Mouse (Mus musculus): Measurements from ENCODE around the gene Rbp3. TPM values are rescaled to one million over a fixed set of nuclear protein-coding genes. Genes with fewer than 3 reads are reported as not detected.
A peak's percentile ranks its signal among the peaks of the same experiment; 100 is the strongest.

The Rbp3 gene
- polyA plus RNA-seq, 1 experiment = not detected

DNA sequence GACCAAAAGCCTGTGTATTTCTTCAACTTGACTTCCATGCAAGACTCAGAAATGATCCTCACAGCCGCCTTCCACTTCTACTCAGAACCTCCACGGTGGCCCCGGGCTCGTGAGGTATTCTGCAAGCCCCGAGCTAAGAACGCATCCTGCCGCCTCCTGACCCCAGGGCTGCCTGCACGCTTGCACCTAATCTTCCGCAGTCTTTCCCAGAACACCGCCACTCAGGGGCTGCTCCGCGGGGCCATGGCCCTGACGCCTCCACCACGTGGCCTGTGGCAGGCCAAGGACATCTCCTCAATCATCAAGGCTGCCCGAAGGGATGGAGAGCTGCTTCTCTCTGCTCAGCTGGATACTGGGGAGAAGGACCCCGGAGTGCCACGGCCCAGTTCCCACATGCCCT, 21.9 kb upstream of the Rbp3 start:
- no peak for TF ChIP-seq CTCF (conservative IDR thresholded peaks at IDR 0.05; ENCODE audit: insufficient read depth, insufficient read length, low read depth, low read length)
- TF ChIP-seq POLR2A (IDR thresholded peaks at IDR 0.05; ENCODE audit: low read depth, low read length) = no peak
- H3K4me3 ChIP-seq (ENCODE audit: insufficient read depth, low read depth, low read length) = no peak overlapping the region
- no peak for DNase-seq
- H3K4me1 ChIP-seq (ENCODE audit: control insufficient read depth, insufficient read depth, low read length) = no peaks in the 10 kb centered on the region
- no peaks in the 10 kb centered on the region for H3K27me3 ChIP-seq (replicated peaks; ENCODE audit: control insufficient read depth, insufficient read depth, low read length)
- H3K36me3 ChIP-seq (ENCODE audit: control insufficient read depth, insufficient read depth, low read length) = no peaks in the 10 kb centered on the region
- WGBS = 54% methylated on average over 17 of the region's 17 CpGs
- no peak overlapping the region for H3K27ac ChIP-seq (ENCODE audit: insufficient read depth, low read depth, low read length)

DNA sequence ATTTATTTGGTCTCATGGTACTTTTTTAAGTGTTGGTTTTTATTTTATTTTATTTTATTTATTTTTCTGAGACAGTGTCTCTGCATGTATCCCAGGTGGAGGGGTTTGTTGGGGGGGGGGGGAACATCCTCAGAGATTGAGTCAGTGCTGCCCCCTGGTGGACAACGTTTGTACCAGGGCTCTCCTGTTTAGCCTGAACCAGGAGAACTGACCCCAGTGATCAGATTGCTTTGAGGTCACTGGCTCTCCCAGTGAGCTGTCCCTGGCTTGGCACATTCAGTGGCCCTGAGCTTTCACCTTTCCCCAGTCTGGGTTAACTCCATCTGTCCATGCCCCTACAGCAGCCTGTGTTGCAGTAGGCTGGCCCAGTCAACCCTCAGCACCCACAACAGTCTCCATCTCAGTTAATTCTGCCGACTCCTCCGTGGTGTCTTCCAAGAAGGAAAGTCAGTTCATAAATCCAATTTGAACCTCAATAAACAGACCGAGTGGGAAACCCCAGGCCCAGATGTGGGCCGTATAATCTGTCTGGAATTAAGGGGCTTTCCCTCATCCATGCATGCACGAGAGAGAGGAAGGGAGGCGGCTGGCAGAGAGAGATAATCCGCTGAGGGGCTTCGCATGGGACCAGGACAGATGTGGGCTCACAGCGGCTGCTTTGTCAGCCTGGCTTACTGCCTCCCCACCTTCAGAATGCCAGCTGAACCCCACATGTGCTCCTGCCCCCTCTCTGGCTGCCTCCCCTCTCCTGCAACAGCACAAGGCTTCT, 20.7 kb upstream of the Rbp3 start:
- H3K36me3 ChIP-seq (ENCODE audit: control insufficient read depth, insufficient read depth, low read length) = no peaks in the 10 kb centered on the region
- TF ChIP-seq POLR2A (IDR thresholded peaks at IDR 0.05; ENCODE audit: low read depth, low read length) = no peak
- TF ChIP-seq CTCF (conservative IDR thresholded peaks at IDR 0.05; ENCODE audit: insufficient read depth, insufficient read length, low read depth, low read length) = peak; percentile 50
- 54% methylated on average over 10 of the region's 10 CpGs for WGBS
- DNase-seq = peak; percentile 69
- no peak overlapping the region for H3K27ac ChIP-seq (ENCODE audit: insufficient read depth, low read depth, low read length)
- no peaks in the 10 kb centered on the region for H3K27me3 ChIP-seq (replicated peaks; ENCODE audit: control insufficient read depth, insufficient read depth, low read length)
- no peak overlapping the region for H3K4me3 ChIP-seq (ENCODE audit: insufficient read depth, low read depth, low read length)
- H3K4me1 ChIP-seq (ENCODE audit: control insufficient read depth, insufficient read depth, low read length) = no peaks in the 10 kb centered on the region

DNA sequence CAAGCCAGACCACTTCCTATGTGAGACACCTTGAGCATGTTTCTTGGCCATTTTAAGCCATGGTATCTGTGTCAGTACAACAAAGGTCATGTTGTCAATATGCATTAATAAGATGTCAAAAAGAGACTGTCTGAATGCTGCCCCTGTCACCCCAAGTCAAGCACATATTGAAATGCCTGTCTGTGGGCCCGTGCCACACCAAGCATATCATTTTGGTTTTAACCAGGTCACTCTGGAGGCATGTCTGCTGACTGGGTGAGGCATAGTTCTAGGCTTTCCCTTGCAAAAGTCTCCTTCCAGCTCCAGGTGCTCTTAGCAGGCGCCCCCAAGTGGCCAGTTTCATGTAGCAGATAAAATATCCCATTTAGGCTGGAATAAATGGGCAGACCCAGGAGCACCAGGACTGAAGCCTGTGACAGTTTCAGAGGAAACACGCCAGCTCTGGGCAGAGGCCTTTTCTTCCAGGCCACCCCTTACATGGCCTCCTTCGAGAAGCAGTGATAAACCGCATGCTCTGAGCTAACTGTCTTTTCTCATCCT, 20.0 kb upstream of the Rbp3 start:
- no peaks in the 10 kb centered on the region for H3K4me1 ChIP-seq (ENCODE audit: control insufficient read depth, insufficient read depth, low read length)
- H3K27me3 ChIP-seq (replicated peaks; ENCODE audit: control insufficient read depth, insufficient read depth, low read length) = no peaks in the 10 kb centered on the region
- no peak overlapping the region for H3K4me3 ChIP-seq (ENCODE audit: insufficient read depth, low read depth, low read length)
- no peak for TF ChIP-seq POLR2A (IDR thresholded peaks at IDR 0.05; ENCODE audit: low read depth, low read length)
- TF ChIP-seq CTCF (conservative IDR thresholded peaks at IDR 0.05; ENCODE audit: insufficient read depth, insufficient read length, low read depth, low read length) = peak; percentile 48
- peak; percentile 61 for DNase-seq
- H3K36me3 ChIP-seq (ENCODE audit: control insufficient read depth, insufficient read depth, low read length) = no peaks in the 10 kb centered on the region
- no peak overlapping the region for H3K27ac ChIP-seq (ENCODE audit: insufficient read depth, low read depth, low read length)
- WGBS = 45% methylated on average over 5 of the region's 5 CpGs

DNA sequence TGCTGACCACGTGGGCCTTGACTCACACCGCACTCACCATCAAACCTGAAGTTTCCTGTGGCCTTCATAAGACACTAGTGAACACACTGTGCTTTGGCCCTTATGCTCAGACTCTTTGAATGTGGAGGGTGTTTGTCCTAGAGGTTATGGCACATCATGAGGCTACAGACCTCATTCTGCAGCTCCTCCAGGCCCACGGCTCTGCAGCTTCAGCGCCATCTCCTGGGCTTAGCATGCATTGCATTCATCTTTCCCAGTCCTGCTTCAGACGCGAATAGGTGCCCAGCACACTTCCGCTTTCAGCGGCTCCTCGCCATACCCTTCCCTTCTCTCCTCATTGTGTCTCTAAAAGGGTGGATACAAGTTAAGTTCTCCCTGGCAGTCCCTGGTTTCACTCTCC, 14.7 kb upstream of the Rbp3 start:
- no peaks in the 10 kb centered on the region for H3K4me1 ChIP-seq (ENCODE audit: control insufficient read depth, insufficient read depth, low read length)
- H3K36me3 ChIP-seq (ENCODE audit: control insufficient read depth, insufficient read depth, low read length) = no peaks in the 10 kb centered on the region
- no peaks in the 10 kb centered on the region for H3K27me3 ChIP-seq (replicated peaks; ENCODE audit: control insufficient read depth, insufficient read depth, low read length)
- 33% methylated on average over 9 of the region's 9 CpGs for WGBS
- no peak overlapping the region for H3K27ac ChIP-seq (ENCODE audit: insufficient read depth, low read depth, low read length)
- DNase-seq = peak; percentile 46
- no peak overlapping the region for H3K4me3 ChIP-seq (ENCODE audit: insufficient read depth, low read depth, low read length)
- TF ChIP-seq POLR2A (IDR thresholded peaks at IDR 0.05; ENCODE audit: low read depth, low read length) (no peak), CTCF (conservative IDR thresholded peaks at IDR 0.05; ENCODE audit: insufficient read depth, insufficient read length, low read depth, low read length) (peak; percentile 79)

DNA sequence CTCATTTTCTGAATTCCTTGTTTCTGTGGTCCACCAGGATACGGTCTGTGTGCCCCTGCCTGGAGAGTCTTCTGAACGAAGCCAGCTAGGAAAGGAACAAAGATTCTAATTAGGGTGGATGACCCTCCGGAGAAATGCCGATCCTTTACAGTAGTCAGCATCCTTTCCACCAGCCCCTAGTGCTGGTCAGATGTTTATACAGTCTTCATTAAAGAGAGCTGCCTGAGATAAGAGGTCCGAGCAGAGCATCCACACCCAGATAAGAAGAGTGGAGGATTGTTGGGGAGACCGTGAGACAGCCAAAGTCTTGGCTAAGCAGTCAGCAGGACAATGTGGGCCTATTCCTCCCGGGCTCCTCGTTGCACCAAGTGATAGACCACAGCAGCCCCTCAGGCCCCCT, 13.1 kb upstream of the Rbp3 start, which contains the start of gene Gdf2:
TSS of gene Gdf2 (plus strand) at position 301 of the 400 bp plus-strand sequence.
- WGBS = 89% methylated on average over 8 of the region's 8 CpGs
- no peaks in the 10 kb centered on the region for H3K4me1 ChIP-seq (ENCODE audit: control insufficient read depth, insufficient read depth, low read length)
- H3K27ac ChIP-seq (ENCODE audit: insufficient read depth, low read depth, low read length) = no peak within 1 kb of the TSS
- no peaks in the 10 kb centered on the region for H3K27me3 ChIP-seq (replicated peaks; ENCODE audit: control insufficient read depth, insufficient read depth, low read length)
- no peak within 1 kb of the TSS for H3K4me3 ChIP-seq (ENCODE audit: insufficient read depth, low read depth, low read length)
- H3K36me3 ChIP-seq (ENCODE audit: control insufficient read depth, insufficient read depth, low read length) = no peaks in the 10 kb centered on the region
- TF ChIP-seq POLR2A (IDR thresholded peaks at IDR 0.05; ENCODE audit: low read depth, low read length) (no peak), CTCF (conservative IDR thresholded peaks at IDR 0.05; ENCODE audit: insufficient read depth, insufficient read length, low read depth, low read length) (no peak)
- no peak for DNase-seq

DNA sequence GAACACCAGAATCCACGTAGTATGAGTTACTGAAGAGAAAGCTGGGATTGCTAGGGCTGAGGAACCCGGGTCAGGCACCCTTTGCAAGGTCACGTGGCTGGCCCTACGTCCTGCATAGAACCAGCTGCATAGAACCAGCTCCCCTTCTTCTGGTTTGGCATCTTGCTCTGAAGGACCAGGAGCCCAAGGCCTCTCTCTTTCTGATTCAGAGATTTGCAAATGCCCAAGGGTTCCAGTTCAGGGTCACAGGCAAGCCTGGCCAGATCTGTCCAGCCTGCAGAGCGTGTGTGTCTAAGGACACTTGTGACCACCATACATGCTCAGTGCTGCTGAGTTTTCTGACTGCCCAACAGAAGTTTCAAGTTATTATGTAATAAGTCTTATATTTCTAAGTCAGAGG, 11.6 kb upstream of the Rbp3 start:
- no peak for DNase-seq
- no peaks in the 10 kb centered on the region for H3K36me3 ChIP-seq (ENCODE audit: control insufficient read depth, insufficient read depth, low read length)
- no peaks in the 10 kb centered on the region for H3K4me1 ChIP-seq (ENCODE audit: control insufficient read depth, insufficient read depth, low read length)
- 78% methylated on average over 5 of the region's 5 CpGs for WGBS
- H3K4me3 ChIP-seq (ENCODE audit: insufficient read depth, low read depth, low read length) = no peak overlapping the region
- no peak for TF ChIP-seq POLR2A (IDR thresholded peaks at IDR 0.05; ENCODE audit: low read depth, low read length)
- TF ChIP-seq CTCF (conservative IDR thresholded peaks at IDR 0.05; ENCODE audit: insufficient read depth, insufficient read length, low read depth, low read length) = no peak
- no peak overlapping the region for H3K27ac ChIP-seq (ENCODE audit: insufficient read depth, low read depth, low read length)
- H3K27me3 ChIP-seq (replicated peaks; ENCODE audit: control insufficient read depth, insufficient read depth, low read length) = no peaks in the 10 kb centered on the region

DNA sequence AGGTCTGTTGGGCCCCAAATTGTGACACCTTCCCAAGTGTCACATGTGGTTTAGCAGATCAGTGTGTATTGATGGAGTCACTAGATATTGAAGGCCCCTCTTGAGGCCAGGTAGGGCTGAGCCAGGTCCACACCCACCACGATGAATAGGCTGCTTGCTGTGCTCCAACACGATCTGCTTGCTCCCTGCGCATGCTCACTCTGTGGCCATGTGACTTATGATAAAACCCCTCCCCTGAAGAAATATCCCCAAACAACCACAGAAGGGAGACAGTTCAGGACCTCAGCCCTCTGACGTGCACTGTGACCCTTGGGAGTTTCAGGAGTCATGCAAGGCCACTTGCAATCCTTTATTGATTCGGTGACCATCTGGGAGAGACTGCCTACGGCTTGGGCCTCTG, 7.7 kb upstream of the Rbp3 start:
- no peak overlapping the region for H3K27ac ChIP-seq (ENCODE audit: insufficient read depth, low read depth, low read length)
- H3K4me3 ChIP-seq (ENCODE audit: insufficient read depth, low read depth, low read length) = no peak overlapping the region
- no peaks in the 10 kb centered on the region for H3K36me3 ChIP-seq (ENCODE audit: control insufficient read depth, insufficient read depth, low read length)
- TF ChIP-seq CTCF (conservative IDR thresholded peaks at IDR 0.05; ENCODE audit: insufficient read depth, insufficient read length, low read depth, low read length) = no peak
- no peak for TF ChIP-seq POLR2A (IDR thresholded peaks at IDR 0.05; ENCODE audit: low read depth, low read length)
- 77% methylated on average over 6 of the region's 6 CpGs for WGBS
- DNase-seq = no peak
- no peaks in the 10 kb centered on the region for H3K27me3 ChIP-seq (replicated peaks; ENCODE audit: control insufficient read depth, insufficient read depth, low read length)
- H3K4me1 ChIP-seq (ENCODE audit: control insufficient read depth, insufficient read depth, low read length) = no peaks in the 10 kb centered on the region
